Mouse (Mus musculus): ENCODE measurements around the gene Olfr1263. TPM values are rescaled to one million over a fixed set of nuclear protein-coding genes. Genes with fewer than 3 reads are reported as not detected.

Olfr1263 gene
- not detected for total RNA-seq (2021)
- long read RNA-seq, experiment 1: 0 reads
- long read RNA-seq, experiment 2: 0 reads

GRCm38 (mm10) chr2:90011831-90012230 lies at the start of gene Olfr1263:
Olfr1263 (plus strand) TSS chr2:90012131.
- intact Hi-C loops (cut with DNase I): no loop called here
- no peak within 1 kb of the TSS for H3K27ac ChIP-seq

GRCm38 (mm10) chr2:89974184-89974583 lies 37.7 kb upstream of the Olfr1263 start, which contains the start of gene Olfr1260:
Olfr1260 (plus strand) TSS chr2:89974340.
- no peak for TF ChIP-seq CTCF (IDR thresholded peaks at IDR 0.05)
- no peak for DNase-seq
- Histone ChIP-seq H3K27ac (no peak within 1 kb of the TSS), H3K4me3 (no peak within 1 kb of the TSS)
- intact Hi-C loops (cut with DNase I): no loop called here

More at GRCm38 (mm10) chr2:90011831-90012230, at the start of gene Olfr1263:
- no peak for TF ChIP-seq CTCF (IDR thresholded peaks at IDR 0.05)
- no peak within 1 kb of the TSS for H3K4me3 ChIP-seq
- DNase-seq: no peak

GRCm38 (mm10) chr2:89977709-89978108 lies 34.2 kb upstream of the Olfr1263 start:
- TF ChIP-seq CTCF (IDR thresholded peaks at IDR 0.05): no peak
- intact Hi-C loops (cut with DNase I): no loop called here
- DNase-seq: no peak
- H3K27ac ChIP-seq: no peak overlapping the region
- H3K4me3 ChIP-seq: no peak overlapping the region

GRCm38 (mm10) chr2:89990921-89991320 lies 21.0 kb upstream of the Olfr1263 start, which contains the start of gene Olfr1261:
Olfr1261 (plus strand) TSS chr2:89991221.
- no peak within 1 kb of the TSS for H3K4me3 ChIP-seq
- intact Hi-C loops (cut with DNase I): no loop called here
- no peak for TF ChIP-seq CTCF (IDR thresholded peaks at IDR 0.05)
- no peak within 1 kb of the TSS for H3K27ac ChIP-seq
- DNase-seq: no peak

- no peak for TF ChIP-seq CTCF (IDR thresholded peaks at IDR 0.05)
- Histone ChIP-seq H3K27ac (no peak within 1 kb of the TSS), H3K4me3 (no peak within 1 kb of the TSS)
- intact Hi-C loops (cut with DNase I): no loop called here
- DNase-seq: no peak
Measured at GRCm38 (mm10) chr2:89999845-90000244, 12.1 kb upstream of the Olfr1263 start, which contains the start of gene Olfr1262. Olfr1262 (plus strand) TSS chr2:90000145.

GRCm38 (mm10) chr2:90025477-90025876 lies 13.5 kb downstream of the Olfr1263 start, which contains the start of gene Olfr1264:
Olfr1264 (minus strand) TSS chr2:90025577.
- intact Hi-C loops (cut with DNase I): no loop called here
- no peak for DNase-seq
- no peak for TF ChIP-seq CTCF (IDR thresholded peaks at IDR 0.05)

GRCm38 (mm10) chr2:90035037-90035436 lies 23.1 kb downstream of the Olfr1263 start, which contains the start of gene Olfr1265:
Olfr1265 (plus strand) TSS chr2:90035337.
- no peak within 1 kb of the TSS for H3K4me3 ChIP-seq
- no peak for TF ChIP-seq CTCF (IDR thresholded peaks at IDR 0.05)
- intact Hi-C loops (cut with DNase I): no loop called here
- DNase-seq: no peak
- H3K27ac ChIP-seq: no peak within 1 kb of the TSS

More at GRCm38 (mm10) chr2:90025477-90025876, 13.5 kb downstream of the Olfr1263 start, which contains the start of gene Olfr1264:
- H3K27ac ChIP-seq: no peak within 1 kb of the TSS
- no peak within 1 kb of the TSS for H3K4me3 ChIP-seq

GRCm38 (mm10) chr2:90063494-90063893 lies 51.6 kb downstream of the Olfr1263 start, which contains the start of gene Olfr140:
Olfr140 (minus strand) TSS chr2:90063594.
- DNase-seq: no peak
- intact Hi-C loops (cut with DNase I): no loop called here
- Histone ChIP-seq H3K27ac (no peak within 1 kb of the TSS), H3K4me3 (no peak within 1 kb of the TSS)
- no peak for TF ChIP-seq CTCF (IDR thresholded peaks at IDR 0.05)

Other genes with a start within 250 kb of the Olfr1263 start
- gene Olfr1254, start 218.5 kb upstream of the Olfr1263 start, total RNA-seq (2021): not detected
- gene Olfr1255, start 200.1 kb upstream of the Olfr1263 start, total RNA-seq (2021): not detected
- not detected for gene Olfr1256, start 170.6 kb upstream of the Olfr1263 start, total RNA-seq (2021)
- not detected for gene Olfr48, start 163.9 kb upstream of the Olfr1263 start, total RNA-seq (2021)
- not detected for gene Olfr1257, start 133.7 kb upstream of the Olfr1263 start, total RNA-seq (2021)
- gene Olfr1258, start 84.8 kb upstream of the Olfr1263 start, total RNA-seq (2021): not detected
- not detected for gene Olfr1259, start 63.5 kb upstream of the Olfr1263 start, total RNA-seq (2021)
- gene Olfr1260, start 37.8 kb upstream of the Olfr1263 start, total RNA-seq (2021): not detected
- not detected for gene Olfr1261, start 20.9 kb upstream of the Olfr1263 start, total RNA-seq (2021)
- not detected for gene Olfr1262, start 12.0 kb upstream of the Olfr1263 start, total RNA-seq (2021)
- gene Olfr1264, start 13.4 kb downstream of the Olfr1263 start, total RNA-seq (2021): not detected
- gene Olfr1265, start 23.2 kb downstream of the Olfr1263 start, total RNA-seq (2021): not detected
- gene Olfr140, start 51.5 kb downstream of the Olfr1263 start, total RNA-seq (2021): not detected
- not detected for gene Olfr1269, start 109.3 kb downstream of the Olfr1263 start, total RNA-seq (2021)
- gene Olfr32, start 130.2 kb downstream of the Olfr1263 start, total RNA-seq (2021): not detected
- not detected for gene Olfr1270, start 141.0 kb downstream of the Olfr1263 start, total RNA-seq (2021)
- not detected for gene Olfr1506, start 212.4 kb downstream of the Olfr1263 start, total RNA-seq (2021)
- not detected for gene Olfr142, start 245.5 kb downstream of the Olfr1263 start, total RNA-seq (2021)